Mouse (Mus musculus) CH12.LX (cell line): ENCODE measurements around the gene Kcnk7. TPM values are rescaled to one million over a fixed set of nuclear protein-coding genes. Genes with fewer than 3 reads are reported as not detected.
"Not testable (repeated sequence)": the region's sequence is repeated elsewhere in the genome, so short reads cannot be mapped to it uniquely, and the experiment has no call there.

Experiments used
- DNase-seq: peaks from one replicate; pipeline ENCODE4 v3.0.0-alpha.2; 2013; ENCODE audit errors: extremely low read depth
- H3K27ac ChIP-seq: 2 replicates; pipeline ENCODE4 v1.5.1; 2012; ENCODE audit warnings: low read depth, mild to moderate bottlenecking, control low read depth, moderate library complexity; ENCODE audit not compliant: insufficient read depth
- H3K27me3 ChIP-seq: replicated peaks from 2 replicates; pipeline ENCODE3; 2012; ENCODE audit warnings: inconsistent platforms
- H3K36me3 ChIP-seq, 2 experiments: replicated peaks in 1 of 2; 2 replicates each; pipeline versions ENCODE3 to v1.6.1; 2012; ENCODE audit warnings: inconsistent platforms in 1 of 2, low read length in 1 of 2, mild to moderate bottlenecking in 1 of 2, mixed read lengths in 1 of 2, moderate library complexity in 1 of 2; ENCODE audit not compliant: control insufficient read depth in 1 of 2, insufficient read depth in 1 of 2
- H3K4me1 ChIP-seq, 2 experiments: 2 replicates each; pipeline ENCODE4 v1.6.1; 2012; ENCODE audit warnings: inconsistent platforms in 1 of 2, moderate library complexity in 1 of 2; ENCODE audit not compliant: insufficient read depth in 2 of 2, control insufficient read depth in 1 of 2
- H3K4me2 ChIP-seq: 2 replicates; pipeline ENCODE4 v1.6.1; 2012; ENCODE audit warnings: low read depth, mild to moderate bottlenecking, control low read depth; ENCODE audit not compliant: poor library complexity, insufficient read depth, severe bottlenecking
- H3K4me3 ChIP-seq, 3 experiments: fragments of 150-350 bp in 1 of 3; sonication (generic) in 1 of 3; replicated peaks in 1 of 3; 2 replicates each; pipeline versions ENCODE3 to v1.5.1; 2011 to 2012; ENCODE audit warnings: low read depth in 2 of 3, low read length in 2 of 3, mild to moderate bottlenecking in 2 of 3, moderate library complexity in 2 of 3, control low read depth in 1 of 3, improper control_type of control experiment in 1 of 3, inconsistent platforms in 1 of 3, mixed read lengths in 1 of 3; ENCODE audit not compliant: poor library complexity in 1 of 3
- H3K79me2 ChIP-seq: replicated peaks from 2 replicates; pipeline ENCODE4 v1.6.1; 2012; ENCODE audit warnings: mild to moderate bottlenecking, moderate library complexity; ENCODE audit not compliant: control insufficient read depth, poor library complexity, insufficient read depth, severe bottlenecking; ENCODE audit errors: extremely low read depth
- H3K9ac ChIP-seq: 2 replicates; pipeline ENCODE4 v1.6.1; 2012; ENCODE audit warnings: low read depth, mild to moderate bottlenecking, control low read depth, moderate library complexity; ENCODE audit not compliant: insufficient read depth
- H3K9me3 ChIP-seq: replicated peaks from 2 replicates; pipeline ENCODE3; 2012; ENCODE audit warnings: low read length, inconsistent platforms, mixed read lengths
- CHD1 ChIP-seq: IDR thresholded peaks from 2 replicates; pipeline ENCODE4 v1.6.1; 2012; ENCODE audit warnings: low read depth, low read length, improper control_type of control experiment, inconsistent platforms
- ELF1 ChIP-seq: IDR thresholded peaks from 2 replicates; pipeline ENCODE4 v1.6.1; 2014; ENCODE audit warnings: low read depth, mild to moderate bottlenecking, inconsistent platforms, low read length, improper control_type of control experiment
- JUN ChIP-seq: IDR thresholded peaks from 2 replicates; pipeline ENCODE4 v1.6.1; 2011; ENCODE audit warnings: low read depth, mild to moderate bottlenecking, low read length, improper control_type of control experiment, moderate library complexity; ENCODE audit not compliant: insufficient read depth
- JUND ChIP-seq: conservative IDR thresholded peaks from 2 replicates; pipeline ENCODE4 v1.6.1; 2011; ENCODE audit warnings: low read depth, low read length, improper control_type of control experiment
- NRF1 ChIP-seq: IDR thresholded peaks from 2 replicates; pipeline ENCODE4 v1.6.1; 2014; ENCODE audit warnings: low read depth, mild to moderate bottlenecking, inconsistent platforms, low read length, improper control_type of control experiment, moderate library complexity
- PAX5 ChIP-seq: IDR thresholded peaks from 2 replicates; pipeline ENCODE4 v1.6.1; 2012; ENCODE audit warnings: low read length, inconsistent platforms, mixed read lengths
- POLR2AphosphoS2 ChIP-seq: IDR thresholded peaks from 2 replicates; pipeline ENCODE4 v1.6.1; 2011; ENCODE audit warnings: low read depth, low read length, improper control_type of control experiment
- RCOR1 ChIP-seq: conservative IDR thresholded peaks from 2 replicates; pipeline ENCODE4 v1.6.1; 2012; ENCODE audit warnings: low read depth, mild to moderate bottlenecking, inconsistent platforms, low read length, improper control_type of control experiment
- SIN3A ChIP-seq: IDR thresholded peaks from 2 replicates; pipeline ENCODE4 v1.6.1; 2012; ENCODE audit warnings: low read length, improper control_type of control experiment, inconsistent platforms
- TBP ChIP-seq: conservative IDR thresholded peaks from 2 replicates; pipeline ENCODE4 v1.6.1; 2011; ENCODE audit warnings: low read depth, low read length, improper control_type of control experiment
- USF2 ChIP-seq: conservative IDR thresholded peaks from 2 replicates; pipeline ENCODE4 v1.6.1; 2011; ENCODE audit warnings: low read depth, low read length, improper control_type of control experiment
- ZC3H11A ChIP-seq: IDR thresholded peaks from 2 replicates; pipeline ENCODE4 v1.6.1; 2012; ENCODE audit warnings: low read depth, mild to moderate bottlenecking, inconsistent platforms, low read length, improper control_type of control experiment
- ZMIZ1 ChIP-seq: IDR thresholded peaks from 2 replicates; pipeline ENCODE4 v1.6.1; 2012; ENCODE audit warnings: low read depth, mild to moderate bottlenecking, inconsistent platforms, low read length, improper control_type of control experiment
- dilution Hi-C: fragments of 300-500 bp; cut with MboI; formaldehyde crosslinking; loops from 2 replicates; pipeline ENCODE4 v1.14.3; 2020; ENCODE audit warnings: low sequenced_read_pairs; ENCODE audit not compliant: extremely low pct_unique_long_range_greater_than_20kb, extremely low pct_ligation_motif_present
- in situ Hi-C: fragments of 300-500 bp; cut with MboI; formaldehyde crosslinking; loops from 3 replicates; pipeline ENCODE4 v1.14.3; 2019; ENCODE audit warnings: low sequenced_read_pairs, low pct_ligation_motif_present, low pct_unique_long_range_greater_than_20kb, mixed read lengths
- polyA plus RNA-seq: library from polyadenylated mRNA; unstranded; fragments of >175 nt; gene quantifications from 2 replicates; pipeline ENCODE4 v1.2.1, GENCODE M21; 2012; ENCODE audit warnings: low read depth; ENCODE audit not compliant: insufficient read length
- total RNA-seq, 2 experiments: library from RNA; depleted of rRNA; stranded (reverse); fragments of 300-350 nt in 1 of 2; fragments of >200 nt in 1 of 2; gene quantifications; 2 replicates each; pipeline ENCODE4 v1.2.3; 2012 to 2014

Gene Kcnk7
- total and polyA plus RNA-seq, 3 experiments: 0.30 TPM; not detected in 2

DNA sequence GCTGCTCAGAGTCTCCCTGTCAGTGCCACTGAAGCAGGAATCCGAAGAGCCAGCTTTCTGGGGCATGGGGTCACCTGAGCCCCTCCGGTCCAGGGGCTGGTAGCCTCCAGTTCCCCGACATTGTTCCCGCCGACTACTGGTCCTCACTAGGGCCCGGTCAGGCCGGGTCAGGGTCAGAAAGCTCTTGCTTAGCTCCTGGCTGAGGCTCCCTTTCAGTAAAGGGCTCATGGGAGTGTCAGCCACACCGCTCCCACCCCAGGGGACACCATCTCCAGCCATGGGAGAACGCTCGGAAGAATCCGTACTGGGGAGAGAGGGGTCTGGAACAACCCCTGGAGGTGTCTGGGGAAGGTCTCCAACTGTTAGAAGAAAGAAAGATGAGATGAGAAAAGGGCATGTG, 18.3 kb upstream of the Kcnk7 start:
- no peak overlapping the region for H3K4me2 ChIP-seq
- no peak overlapping the region for H3K4me3 ChIP-seq
- in situ Hi-C loops (no loop called here), dilution Hi-C loops (no loop called here)
- no peaks in the 10 kb centered on the region for H3K27me3 ChIP-seq
- H3K4me1 ChIP-seq: peaks cover 14 to 18% of the 10 kb centered on the region in 2 experiments
- peaks cover 59 to 68% of the 10 kb centered on the region in 2 experiments for H3K36me3 ChIP-seq
- H3K9ac ChIP-seq: no peak overlapping the region
- no peaks in the 10 kb centered on the region for H3K9me3 ChIP-seq
- no peak for DNase-seq
- H3K27ac ChIP-seq: no peak overlapping the region
- TF ChIP-seq CHD1 (no peak), JUND (no peak), JUN (no peak)
- peaks cover 22% of the 10 kb centered on the region for H3K79me2 ChIP-seq

DNA sequence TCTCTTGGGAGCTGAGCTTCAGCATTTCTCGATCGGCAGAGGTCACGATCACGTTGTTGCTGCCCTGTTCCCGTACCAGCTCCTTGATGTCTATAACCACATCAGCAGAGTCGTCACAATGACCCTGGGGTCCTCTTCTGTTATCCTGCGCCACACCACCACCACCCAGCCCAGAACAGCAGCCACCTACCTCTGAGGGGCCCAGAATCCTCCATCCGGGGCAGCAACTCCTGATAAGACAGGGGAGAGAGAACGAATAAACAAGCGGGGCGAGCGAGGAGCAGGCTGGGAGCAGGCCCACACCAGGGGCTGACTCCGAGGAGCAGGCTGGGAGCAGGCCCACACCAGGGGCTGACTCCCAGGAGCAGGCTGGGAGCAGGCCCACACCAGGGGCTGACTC, 17.7 kb upstream of the Kcnk7 start:
- no peaks in the 10 kb centered on the region for H3K9me3 ChIP-seq
- TF ChIP-seq CHD1 (no peak), USF2 (no peak), ZC3H11A (no peak)
- TF ChIP-seq, all 38 proteins: peak for 0
- Histone ChIP-seq H3K27me3 (no peaks in the 10 kb centered on the region), H3K79me2 (peaks cover 27% of the 10 kb centered on the region), H3K9ac (no peak overlapping the region), H3K4me3 (no peak overlapping the region), H3K4me1 (peaks cover 18 to 24% of the 10 kb centered on the region in 2 experiments), H3K36me3 (peaks cover 57 to 68% of the 10 kb centered on the region in 2 experiments), H3K27ac (no peak overlapping the region), H3K4me2 (no peak overlapping the region)
- dilution Hi-C loops: no loop called here
- in situ Hi-C loops: no loop called here
- DNase-seq: no peak

DNA sequence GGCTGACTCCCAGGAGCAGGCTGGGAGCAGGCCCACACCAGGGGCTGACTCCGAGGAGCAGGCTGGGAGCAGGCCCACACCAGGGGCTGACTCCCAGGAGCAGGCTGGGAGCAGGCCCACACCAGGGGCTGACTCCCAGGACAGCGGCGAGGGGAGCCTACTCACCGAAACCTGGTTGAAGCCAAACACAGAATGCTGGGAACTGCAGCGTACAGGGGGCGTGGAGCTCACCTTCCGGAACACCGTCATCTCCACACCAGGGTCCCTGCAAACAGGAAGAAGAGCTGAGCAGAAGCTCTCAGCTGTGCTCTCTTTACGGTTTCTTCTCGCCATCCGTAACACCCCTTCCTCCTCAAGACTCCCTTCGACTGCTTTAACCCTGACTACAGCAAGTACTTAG, 17.2 kb upstream of the Kcnk7 start:
- in situ Hi-C loops, DNase-seq, H3K27me3 ChIP-seq, H3K4me3 ChIP-seq, H3K9ac ChIP-seq, H3K27ac ChIP-seq, dilution Hi-C loops, H3K9me3 ChIP-seq: not testable (repeated sequence)
- Histone ChIP-seq H3K36me3 (peaks cover 55 to 68% of the 10 kb centered on the region in 2 experiments), H3K4me2 (peak overlapping the region; percentile 92; the same call in 1 of the 2 replicates), H3K4me1 (peaks cover 23 to 29% of the 10 kb centered on the region in 2 experiments), H3K79me2 (peaks cover 32% of the 10 kb centered on the region)

DNA sequence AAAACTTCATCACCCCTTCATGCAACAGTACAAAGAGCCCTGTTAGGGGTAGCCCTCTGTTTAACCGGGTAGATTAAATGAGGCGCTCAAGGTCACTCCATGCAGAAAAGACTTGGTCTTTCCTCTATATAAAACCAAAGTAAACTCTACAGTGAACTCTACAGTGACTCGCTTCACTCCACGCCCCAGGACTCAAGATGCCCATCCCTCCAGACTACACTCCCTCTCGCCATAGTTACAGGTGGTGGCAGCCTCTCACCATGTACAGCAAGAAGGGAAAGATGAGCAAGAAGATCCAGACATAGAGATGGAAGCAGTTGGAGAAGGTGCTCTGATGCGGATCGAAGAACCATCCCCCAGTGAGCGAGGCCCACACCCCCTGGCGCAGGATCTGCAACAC, 16.4 kb upstream of the Kcnk7 start:
- TF ChIP-seq TBP (no peak), SIN3A (no peak), RCOR1 (no peak), PAX5 (no peak), ZMIZ1 (no peak), ELF1 (no peak), POLR2AphosphoS2 (no peak), NRF1 (no peak)
- Histone ChIP-seq H3K27ac (peak overlapping the region; percentile 79), H3K79me2 (peaks cover 35% of the 10 kb centered on the region), H3K4me2 (peak overlapping the region; percentile 92), H3K9ac (peak overlapping the region; percentile 98), H3K27me3 (no peaks in the 10 kb centered on the region), H3K36me3 (peaks cover 48 to 67% of the 10 kb centered on the region in 2 experiments), H3K4me1 (peaks cover 23 to 35% of the 10 kb centered on the region in 2 experiments), H3K4me3 (peak overlapping the region; percentile 81 to 95 (median 83)), H3K9me3 (no peaks in the 10 kb centered on the region)
- no peak for DNase-seq
- in situ Hi-C loops (no loop called here), dilution Hi-C loops (no loop called here)
